Mouse (Mus musculus) myocyte (in vitro differentiated cells): ENCODE results near the gene Pparg. TPM values are rescaled to one million over a fixed set of nuclear protein-coding genes. Genes with fewer than 3 reads are reported as not detected.

Experiments
- H3K27me3 ChIP-seq: one replicate; pipeline ENCODE4 v1.6.1; 2011; ENCODE audit not compliant: control insufficient read depth, insufficient read depth, insufficient read length
- H3K36me3 ChIP-seq: one replicate; pipeline ENCODE4 v1.6.1; 2011; ENCODE audit not compliant: control insufficient read depth, insufficient read depth
- H3K4me2 ChIP-seq: one replicate; pipeline ENCODE4 v1.6.1; 2011; ENCODE audit warnings: low read depth, control low read depth
- H3K4me3 ChIP-seq: one replicate; pipeline ENCODE4 v1.5.1; 2011; ENCODE audit warnings: mild to moderate bottlenecking, control low read depth, moderate library complexity
- H3K79me2 ChIP-seq: one replicate; pipeline ENCODE4 v1.6.1; 2011; ENCODE audit not compliant: control insufficient read depth, insufficient read depth
- H3ac ChIP-seq: one replicate; pipeline ENCODE4 v1.6.1; 2011; ENCODE audit not compliant: control insufficient read depth, insufficient read length
- CEBPB ChIP-seq: IDR thresholded peaks from 2 replicates; pipeline ENCODE4 v1.6.1; 2011; ENCODE audit warnings: mild to moderate bottlenecking, moderate library complexity; ENCODE audit not compliant: poor library complexity, insufficient read depth, severe bottlenecking
- E2F4 ChIP-seq: IDR thresholded peaks from one replicate; pipeline ENCODE4 v1.6.1; 2011; ENCODE audit warnings: mild to moderate bottlenecking, control low read depth, moderate library complexity; ENCODE audit not compliant: insufficient read depth
- MAX ChIP-seq: IDR thresholded peaks from one replicate; pipeline ENCODE4 v1.6.1; 2011; ENCODE audit warnings: low read depth, mild to moderate bottlenecking, control low read depth
- MYOD1 ChIP-seq, 3 experiments: IDR thresholded peaks; one replicate each; pipeline ENCODE4 v1.6.1; 2011; ENCODE audit warnings: control low read depth in 2 of 3, low read depth in 2 of 3, mild to moderate bottlenecking in 2 of 3, moderate library complexity in 1 of 3; ENCODE audit not compliant: insufficient read length in 2 of 3, control insufficient read depth in 1 of 3
- MYOG ChIP-seq, 3 experiments: IDR thresholded peaks; one replicate each; pipeline ENCODE4 v1.6.1; 2011; ENCODE audit warnings: control low read depth in 2 of 3, low read depth in 2 of 3, mild to moderate bottlenecking in 2 of 3; ENCODE audit not compliant: insufficient read length in 2 of 3, control insufficient read depth in 1 of 3, insufficient read depth in 1 of 3
- POLR2A ChIP-seq: IDR thresholded peaks from one replicate; pipeline ENCODE4 v1.6.1; 2011; ENCODE audit warnings: low read depth, mild to moderate bottlenecking, control low read depth, moderate library complexity; ENCODE audit not compliant: insufficient read length
- POLR2AphosphoS2 ChIP-seq: IDR thresholded peaks from one replicate; pipeline ENCODE4 v1.6.1; 2011; ENCODE audit warnings: low read depth, control low read depth; ENCODE audit not compliant: insufficient read length
- REST ChIP-seq: IDR thresholded peaks from one replicate; pipeline ENCODE4 v1.6.1; 2011; ENCODE audit warnings: mild to moderate bottlenecking, control low read depth, moderate library complexity; ENCODE audit not compliant: insufficient read depth, insufficient read length
- SRF ChIP-seq: IDR thresholded peaks from one replicate; pipeline ENCODE4 v1.6.1; 2011; ENCODE audit warnings: low read depth; ENCODE audit not compliant: control insufficient read depth, insufficient read length
- TCF12 ChIP-seq: IDR thresholded peaks from one replicate; pipeline ENCODE4 v1.6.1; 2011; ENCODE audit warnings: mild to moderate bottlenecking, control low read depth; ENCODE audit not compliant: poor library complexity, insufficient read depth, severe bottlenecking
- TCF3 ChIP-seq: IDR thresholded peaks from one replicate; pipeline ENCODE4 v1.6.1; 2011; ENCODE audit warnings: low read depth, control low read depth; ENCODE audit not compliant: insufficient read length
- USF1 ChIP-seq: IDR thresholded peaks from one replicate; pipeline ENCODE4 v1.6.1; 2011; ENCODE audit warnings: low read depth, mild to moderate bottlenecking, control low read depth, moderate library complexity
- polyA plus RNA-seq: library from polyadenylated mRNA; unstranded; fragments of >200 nt; fragmentation: generic; extraction: Trizol; gene quantifications from one replicate; pipeline ENCODE4 v1.2.1, GENCODE M21; 2012; ENCODE audit warnings: missing spikeins

Gene Pparg
- polyA plus RNA-seq, 1 experiment = 2.2 TPM

GRCm38 (mm10) chr6:115501131-115501530, 140.4 kb downstream of the Pparg start:
- H3K36me3 ChIP-seq = no peaks in the 10 kb centered on the region
- no peak overlapping the region for H3K4me2 ChIP-seq
- H3K79me2 ChIP-seq = no peaks in the 10 kb centered on the region
- no peak for TF ChIP-seq MYOG (IDR thresholded peaks at IDR 0.05; ENCODE audit: control insufficient read depth in 1 of 3, insufficient read depth in 1 of 3, insufficient read length in 2 of 3, low read depth in 2 of 3)
- TF ChIP-seq TCF12 = no peak
- no peak for TF ChIP-seq CEBPB
- no peak for TF ChIP-seq POLR2AphosphoS2
- no peak for TF ChIP-seq SRF
- TF ChIP-seq USF1 = no peak
- TF ChIP-seq E2F4 = no peak
- TF ChIP-seq POLR2A = no peak
- H3K4me3 ChIP-seq = no peak overlapping the region
- H3K27me3 ChIP-seq = no peaks in the 10 kb centered on the region
- H3ac ChIP-seq = no peak overlapping the region

- TF ChIP-seq USF1 (no peak), REST (no peak), E2F4 (no peak), MAX (no peak), MYOG (IDR thresholded peaks at IDR 0.05; ENCODE audit: control insufficient read depth in 1 of 3, insufficient read depth in 1 of 3, insufficient read length in 2 of 3, low read depth in 2 of 3) (no peak), POLR2A (no peak), SRF (no peak), MYOD1 (IDR thresholded peaks at IDR 0.05; ENCODE audit: control insufficient read depth in 1 of 3, insufficient read length in 2 of 3, low read depth in 2 of 3) (no peak), POLR2AphosphoS2 (no peak), CEBPB (no peak), TCF3 (no peak), TCF12 (no peak)
- Histone ChIP-seq H3K79me2 (no peaks in the 10 kb centered on the region), H3K4me2 (no peak overlapping the region), H3ac (no peak overlapping the region), H3K36me3 (no peaks in the 10 kb centered on the region), H3K4me3 (no peak overlapping the region), H3K27me3 (no peaks in the 10 kb centered on the region)
These were observed 142.3 kb downstream of the Pparg start for GRCm38 (mm10) chr6:115503038-115503437.

GRCm38 (mm10) chr6:115503549-115504159, 142.9 kb downstream of the Pparg start:
- Histone ChIP-seq H3ac (no peak overlapping the region), H3K79me2 (no peaks in the 10 kb centered on the region), H3K4me2 (no peak overlapping the region), H3K27me3 (no peaks in the 10 kb centered on the region), H3K36me3 (no peaks in the 10 kb centered on the region), H3K4me3 (no peak overlapping the region)
- TF ChIP-seq E2F4 (no peak), SRF (no peak), MYOD1 (IDR thresholded peaks at IDR 0.05; ENCODE audit: control insufficient read depth in 1 of 3, insufficient read length in 2 of 3, low read depth in 2 of 3) (no peak), TCF3 (no peak), REST (no peak), MYOG (IDR thresholded peaks at IDR 0.05; ENCODE audit: control insufficient read depth in 1 of 3, insufficient read depth in 1 of 3, insufficient read length in 2 of 3, low read depth in 2 of 3) (no peak), POLR2A (no peak), POLR2AphosphoS2 (no peak)

- H3K36me3 ChIP-seq = no peaks in the 10 kb centered on the region
- no peaks in the 10 kb centered on the region for H3K79me2 ChIP-seq
- H3K27me3 ChIP-seq = no peaks in the 10 kb centered on the region
- H3K4me3 ChIP-seq = no peak overlapping the region
- H3K4me2 ChIP-seq = no peak overlapping the region
- TF ChIP-seq CEBPB (no peak), REST (no peak), POLR2A (no peak)
- H3ac ChIP-seq = no peak overlapping the region
These were observed 143.4 kb downstream of the Pparg start for GRCm38 (mm10) chr6:115504160-115504558.

GRCm38 (mm10) chr6:115504915-115505314, 144.2 kb downstream of the Pparg start:
- H3K4me2 ChIP-seq = no peak overlapping the region

More at GRCm38 (mm10) chr6:115504915-115505314, 144.2 kb downstream of the Pparg start:
- Histone ChIP-seq H3K27me3 (no peaks in the 10 kb centered on the region), H3K4me3 (no peak overlapping the region), H3ac (no peak overlapping the region), H3K36me3 (no peaks in the 10 kb centered on the region), H3K79me2 (no peaks in the 10 kb centered on the region)
- no peak for TF ChIP-seq MYOG (IDR thresholded peaks at IDR 0.05; ENCODE audit: control insufficient read depth in 1 of 3, insufficient read depth in 1 of 3, insufficient read length in 2 of 3, low read depth in 2 of 3)
- TF ChIP-seq USF1 = no peak
- no peak for TF ChIP-seq SRF
- no peak for TF ChIP-seq MYOD1 (IDR thresholded peaks at IDR 0.05; ENCODE audit: control insufficient read depth in 1 of 3, insufficient read length in 2 of 3, low read depth in 2 of 3)
- no peak for TF ChIP-seq E2F4
- TF ChIP-seq REST = no peak
- TF ChIP-seq TCF3 = no peak
- no peak for TF ChIP-seq POLR2AphosphoS2
- TF ChIP-seq CEBPB = no peak
- TF ChIP-seq POLR2A = no peak
- no peak for TF ChIP-seq MAX
- no peak for TF ChIP-seq TCF12
